Mouse (Mus musculus): ENCODE measurements around the gene C1s2. TPM values are rescaled to one million over a fixed set of nuclear protein-coding genes. Genes with fewer than 3 reads are reported as not detected.
"Not testable (repeated sequence)": the region's sequence is repeated elsewhere in the genome, so short reads cannot be mapped to it uniquely, and the experiment has no call there.

The C1s2 gene
- not detected in 2 replicates for polyA plus RNA-seq (2015; fragmentation: Nextera tagmentation; extraction: Ambion mirVana)

- H3K36me3 ChIP-seq; H3K27me3 ChIP-seq; H3K4me2 ChIP-seq; H3K4me3 ChIP-seq; H3K4me1 ChIP-seq; H3K9me3 ChIP-seq; H3K27ac ChIP-seq; ATAC-seq (ENCODE audit: insufficient number of reproducible peaks, insufficient read depth, low FRiP score, low TSS enrichment, low read depth); H3K9ac ChIP-seq: not testable (repeated sequence)
- 80% methylated on average over 2 of the region's 2 CpGs for WGBS
Observed at GRCm38 (mm10) chr6:124635985-124636384, at the start of gene C1s2. C1s2 (minus strand) TSS chr6:124636085.

- Histone ChIP-seq H3K4me1 (no peaks in the 10 kb centered on the region), H3K27me3 (no peaks in the 10 kb centered on the region), H3K4me2 (no peak overlapping the region), H3K4me3 (no peak overlapping the region), H3K9me3 (no peaks in the 10 kb centered on the region), H3K36me3 (no peaks in the 10 kb centered on the region), H3K27ac (no peak overlapping the region), H3K9ac (no peak overlapping the region)
- no peak for ATAC-seq (ENCODE audit: insufficient number of reproducible peaks, insufficient read depth, low FRiP score, low TSS enrichment, low read depth)
- WGBS = 77% methylated on average over 14 of the region's 14 CpGs
Observed at GRCm38 (mm10) chr6:124683591-124684417, 47.9 kb upstream of the C1s2 start.

- 69% methylated on average over 6 of the region's 6 CpGs for WGBS
Observed at GRCm38 (mm10) chr6:124682291-124682690, 46.4 kb upstream of the C1s2 start.

GRCm38 (mm10) chr6:124679486-124679885 lies 43.6 kb upstream of the C1s2 start:
- no peaks in the 10 kb centered on the region for H3K27me3 ChIP-seq
- ATAC-seq (ENCODE audit: insufficient number of reproducible peaks, insufficient read depth, low FRiP score, low TSS enrichment, low read depth) = no peak
- no peaks in the 10 kb centered on the region for H3K9me3 ChIP-seq
- no peaks in the 10 kb centered on the region for H3K4me1 ChIP-seq
- no peak overlapping the region for H3K4me3 ChIP-seq
- no peak overlapping the region for H3K27ac ChIP-seq
- WGBS = 86% methylated on average over 3 of the region's 3 CpGs
- H3K4me2 ChIP-seq = no peak overlapping the region
- no peak overlapping the region for H3K9ac ChIP-seq
- H3K36me3 ChIP-seq = peaks cover 2% of the 10 kb centered on the region

More at GRCm38 (mm10) chr6:124682291-124682690, 46.4 kb upstream of the C1s2 start:
- not testable (repeated sequence) for H3K36me3 ChIP-seq; H3K4me2 ChIP-seq; H3K4me3 ChIP-seq; ATAC-seq (ENCODE audit: insufficient number of reproducible peaks, insufficient read depth, low FRiP score, low TSS enrichment, low read depth); H3K27me3 ChIP-seq; H3K4me1 ChIP-seq; H3K9ac ChIP-seq; H3K27ac ChIP-seq; H3K9me3 ChIP-seq

- Histone ChIP-seq H3K9ac (no peak overlapping the region), H3K27ac (no peak overlapping the region), H3K27me3 (no peaks in the 10 kb centered on the region), H3K36me3 (peaks cover 10% of the 10 kb centered on the region), H3K9me3 (no peaks in the 10 kb centered on the region), H3K4me3 (no peak overlapping the region), H3K4me2 (no peak overlapping the region), H3K4me1 (no peaks in the 10 kb centered on the region)
- 93% methylated on average over 7 of the region's 7 CpGs for WGBS
- no peak for ATAC-seq (ENCODE audit: insufficient number of reproducible peaks, insufficient read depth, low FRiP score, low TSS enrichment, low read depth)
Observed at GRCm38 (mm10) chr6:124678769-124679168, 42.9 kb upstream of the C1s2 start.

- no peak for ATAC-seq (ENCODE audit: insufficient number of reproducible peaks, insufficient read depth, low FRiP score, low TSS enrichment, low read depth)
- Histone ChIP-seq H3K4me1 (peaks cover 8% of the 10 kb centered on the region), H3K36me3 (peaks cover 10% of the 10 kb centered on the region), H3K9ac (no peak overlapping the region), H3K27ac (no peak overlapping the region), H3K4me3 (no peak overlapping the region), H3K27me3 (no peaks in the 10 kb centered on the region), H3K4me2 (no peak overlapping the region), H3K9me3 (no peaks in the 10 kb centered on the region)
- WGBS = 85% methylated on average over 6 of the region's 6 CpGs
Observed at GRCm38 (mm10) chr6:124676171-124676570, 40.3 kb upstream of the C1s2 start.

GRCm38 (mm10) chr6:124674591-124674990 lies 38.7 kb upstream of the C1s2 start:
- H3K27ac ChIP-seq = no peak overlapping the region
- H3K27me3 ChIP-seq = no peaks in the 10 kb centered on the region
- peaks cover 8% of the 10 kb centered on the region for H3K4me1 ChIP-seq
- H3K36me3 ChIP-seq = peaks cover 10% of the 10 kb centered on the region
- no peak overlapping the region for H3K4me2 ChIP-seq
- no peak overlapping the region for H3K4me3 ChIP-seq
- WGBS = 90% methylated on average over 7 of the region's 7 CpGs
- H3K9me3 ChIP-seq = no peaks in the 10 kb centered on the region
- ATAC-seq (ENCODE audit: insufficient number of reproducible peaks, insufficient read depth, low FRiP score, low TSS enrichment, low read depth) = no peak
- H3K9ac ChIP-seq = no peak overlapping the region

- Histone ChIP-seq H3K27ac (no peak overlapping the region), H3K9me3 (no peaks in the 10 kb centered on the region), H3K4me2 (no peak overlapping the region), H3K27me3 (no peaks in the 10 kb centered on the region), H3K36me3 (peaks cover 10% of the 10 kb centered on the region), H3K4me3 (no peak overlapping the region), H3K9ac (no peak overlapping the region), H3K4me1 (peaks cover 8% of the 10 kb centered on the region)
- ATAC-seq (ENCODE audit: insufficient number of reproducible peaks, insufficient read depth, low FRiP score, low TSS enrichment, low read depth) = no peak
- 92% methylated on average over 9 of the region's 9 CpGs for WGBS
Observed at GRCm38 (mm10) chr6:124673619-124674018, 37.7 kb upstream of the C1s2 start.

- Histone ChIP-seq H3K36me3 (peaks cover 10% of the 10 kb centered on the region), H3K9me3 (no peaks in the 10 kb centered on the region), H3K27ac (no peak overlapping the region), H3K27me3 (no peaks in the 10 kb centered on the region), H3K4me1 (peaks cover 8% of the 10 kb centered on the region), H3K4me3 (no peak overlapping the region), H3K4me2 (no peak overlapping the region), H3K9ac (no peak overlapping the region)
- 55% methylated on average over 6 of the region's 6 CpGs for WGBS
- ATAC-seq (ENCODE audit: insufficient number of reproducible peaks, insufficient read depth, low FRiP score, low TSS enrichment, low read depth) = no peak
Observed at GRCm38 (mm10) chr6:124672100-124672499, 36.2 kb upstream of the C1s2 start.

- ATAC-seq (ENCODE audit: insufficient number of reproducible peaks, insufficient read depth, low FRiP score, low TSS enrichment, low read depth) = no peak
- Histone ChIP-seq H3K4me3 (no peak overlapping the region), H3K27me3 (no peaks in the 10 kb centered on the region), H3K36me3 (peaks cover 10% of the 10 kb centered on the region), H3K4me2 (no peak overlapping the region), H3K4me1 (peaks cover 8% of the 10 kb centered on the region), H3K9ac (no peak overlapping the region), H3K9me3 (no peaks in the 10 kb centered on the region), H3K27ac (no peak overlapping the region)
- WGBS = 89% methylated on average over 7 of the region's 7 CpGs
Observed at GRCm38 (mm10) chr6:124670281-124670900, 34.5 kb upstream of the C1s2 start.

- Histone ChIP-seq H3K27me3 (no peaks in the 10 kb centered on the region), H3K9me3 (no peaks in the 10 kb centered on the region), H3K4me3 (no peak overlapping the region), H3K9ac (no peak overlapping the region), H3K4me1 (peaks cover 8% of the 10 kb centered on the region), H3K4me2 (no peak overlapping the region), H3K27ac (no peak overlapping the region), H3K36me3 (peaks cover 6% of the 10 kb centered on the region)
- WGBS = 92% methylated on average over 11 of the region's 11 CpGs
- ATAC-seq (ENCODE audit: insufficient number of reproducible peaks, insufficient read depth, low FRiP score, low TSS enrichment, low read depth) = 0 out of 2 replicates have a peak, but pooled peaks have one; percentile 26
Observed at GRCm38 (mm10) chr6:124669234-124669859, 33.5 kb upstream of the C1s2 start.

Measured in embryonic facial prominence, embryonic 13.5 days (tissue).